In genomic region chr7:46719526-46719925, GRCm38 (mm10) we compare ENCODE assay signal across 9 mouse cellular contexts. TPM values are rescaled to one million over a fixed set of nuclear protein-coding genes. Genes with fewer than 3 reads are reported as not detected.
DNase-seq lines count a peak whose midpoint lies in the region; ATAC-seq lines count a peak whose summit lies in the region.
"Had no signal": no experiment of that assay in that cellular context is flagged by ENCODE, and none has a peak within 500 bp of the region (broad histone marks: within the 10 kb centered on the region; RNA-seq: fewer than 3 reads in every experiment).

No protein-coding gene starts in this region.

- DNase-seq in ovary, adult 18-20 months (ENCODE audit: low spot score), result peak; percentile 14
- no peak for DNase-seq in ovary, postnatal 10 days (ENCODE audit: low spot score)
- DNase-seq in cerebellum, postnatal 10 days, result peak; percentile 42 to 44
- peak; percentile 45 for DNase-seq in liver
- DNase-seq in skeletal muscle tissue, adult 2 months (ENCODE audit: low read depth, low spot score), result peak; percentile 80
- no peak for DNase-seq in spleen, adult 18-20 months
- DNase-seq in thymus, postnatal 36 days, result no peak

- ATAC-seq in erythroid progenitor cell, adult 5-6 weeks (replicated peaks; ENCODE audit: low FRiP score, poor library complexity, severe bottlenecking), result no peak

RNA-seq across cellular contexts. Expression of gene Saa3, which starts 4.0 kb away (rescaled TPM):
- not detected in 2 replicates for total RNA-seq in erythroid progenitor cell, adult 5-6 weeks (2015; ENCODE audit: low replicate concordance)
- not detected in 2 replicates for total RNA-seq in erythroid progenitor cell, adult 5-6 weeks (2017; ENCODE audit: low replicate concordance)
- total RNA-seq: layer of hippocampus, adult 18-20 months had no signal

RNA-seq across cellular contexts. Expression of gene Saal1, which starts 9.0 kb away (rescaled TPM):
- total RNA-seq in erythroid progenitor cell, adult 5-6 weeks (2015; ENCODE audit: low replicate concordance), result 7.1 and 7.9 TPM in 2 replicates
- 4.4 and 9.9 TPM in 2 replicates for total RNA-seq in erythroid progenitor cell, adult 5-6 weeks (2017; ENCODE audit: low replicate concordance)

RNA-seq across cellular contexts. Expression of gene Saa4, which starts 12.9 kb away (rescaled TPM):
- total RNA-seq in erythroid progenitor cell, adult 5-6 weeks (2015; ENCODE audit: low replicate concordance), result not detected in 2 replicates
- not detected in 2 replicates for total RNA-seq in erythroid progenitor cell, adult 5-6 weeks (2017; ENCODE audit: low replicate concordance)
- total RNA-seq: layer of hippocampus, adult 18-20 months had no signal

RNA-seq across cellular contexts. Expression of gene Saa1, which starts 23.3 kb away (rescaled TPM):
- total RNA-seq in erythroid progenitor cell, adult 5-6 weeks (2015; ENCODE audit: low replicate concordance), result not detected in 2 replicates
- total RNA-seq in erythroid progenitor cell, adult 5-6 weeks (2017; ENCODE audit: low replicate concordance), result not detected in 2 replicates
- total RNA-seq: layer of hippocampus, adult 18-20 months had no signal

RNA-seq across cellular contexts. Expression of gene Saa2, which starts 32.1 kb away (rescaled TPM):
- total RNA-seq in erythroid progenitor cell, adult 5-6 weeks (2015; ENCODE audit: low replicate concordance), result not detected in 2 replicates
- total RNA-seq in erythroid progenitor cell, adult 5-6 weeks (2017; ENCODE audit: low replicate concordance), result not detected in 2 replicates
- total RNA-seq: layer of hippocampus, adult 18-20 months had no signal

Comparison
In these comparisons a context has a peak if more than half of its experiments do, and no peak if none do; other contexts are left out.
1. DNase-seq: peak in ovary, adult 18-20 months (single experiment), cerebellum, postnatal 10 days (2 of 2), liver (single experiment) and skeletal muscle tissue, adult 2 months (single experiment); none in ovary, postnatal 10 days (single experiment), spleen, adult 18-20 months (0 of 2) and thymus, postnatal 36 days (0 of 2).